Mouse (Mus musculus) erythroblast, embryonic 14.5 days (primary cell): ENCODE results near the gene Wipf1. TPM values are rescaled to one million over a fixed set of nuclear protein-coding genes. Genes with fewer than 3 reads are reported as not detected.
"Not testable (repeated sequence)": the region's sequence is repeated elsewhere in the genome, so short reads cannot be mapped to it uniquely, and the experiment has no call there.

ENCODE experiments used
- H3K27me3 ChIP-seq: 2 replicates; pipeline ENCODE4 v1.6.1; 2012; ENCODE audit warnings: inconsistent platforms; ENCODE audit not compliant: control insufficient read depth
- H3K36me3 ChIP-seq: 2 replicates; pipeline ENCODE4 v1.6.1; 2012; ENCODE audit warnings: mild to moderate bottlenecking, inconsistent platforms; ENCODE audit not compliant: control insufficient read depth
- H3K4me1 ChIP-seq: 2 replicates; pipeline ENCODE4 v1.6.1; 2012; ENCODE audit warnings: inconsistent platforms; ENCODE audit not compliant: control insufficient read depth
- H3K4me3 ChIP-seq: replicated peaks from 2 replicates; pipeline ENCODE3; 2012; ENCODE audit warnings: moderate library complexity, mild to moderate bottlenecking, inconsistent platforms
- H3K9me3 ChIP-seq: 2 replicates; pipeline ENCODE4 v1.6.1; 2012; ENCODE audit warnings: low read length, inconsistent platforms, mixed read lengths; ENCODE audit not compliant: control insufficient read depth
- GATA1 ChIP-seq: IDR thresholded peaks from 2 replicates; pipeline ENCODE4 v1.6.1; 2012; ENCODE audit warnings: low read length, inconsistent platforms, mixed read lengths
- TAL1 ChIP-seq: IDR thresholded peaks from 3 replicates; pipeline ENCODE4 v1.6.1; 2012; ENCODE audit warnings: low read length, inconsistent platforms, mixed read lengths
- polyA plus RNA-seq: library from polyadenylated mRNA; stranded (reverse); fragments of >175 nt; gene quantifications from 2 replicates; pipeline ENCODE4 v1.2.3, GENCODE M21; 2012

Wipf1 gene
- polyA plus RNA-seq, 1 experiment: 1.7 TPM

DNA sequence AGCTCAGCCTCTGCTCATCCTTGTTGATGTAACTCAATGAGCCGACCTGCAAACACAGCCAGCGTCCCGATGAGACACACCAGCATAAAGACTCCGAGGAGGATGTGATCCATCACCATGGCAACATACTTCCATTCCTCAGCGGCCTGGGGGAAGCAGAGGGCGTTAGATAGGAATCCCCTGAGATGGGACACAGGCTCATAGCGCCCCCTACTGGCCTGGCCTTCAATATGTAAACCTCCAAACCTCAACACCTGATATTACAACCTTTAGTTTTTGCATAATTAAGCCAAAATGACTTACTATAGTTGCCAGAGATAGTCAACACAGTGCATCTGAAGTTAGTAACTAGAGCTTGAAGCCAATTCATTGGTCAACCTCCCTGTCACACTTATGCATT, 36.6 kb upstream of the Wipf1 start:
- TF ChIP-seq TAL1 (no peak), GATA1 (no peak)
- no peak overlapping the region for H3K4me3 ChIP-seq
- no peaks in the 10 kb centered on the region for H3K9me3 ChIP-seq
- H3K36me3 ChIP-seq: no peaks in the 10 kb centered on the region
- peaks cover 5% of the 10 kb centered on the region for H3K27me3 ChIP-seq
- peaks cover 7% of the 10 kb centered on the region for H3K4me1 ChIP-seq

GRCm38 (mm10) chr2:73563690-73564089, 34.2 kb upstream of the Wipf1 start:
- peaks cover 10% of the 10 kb centered on the region for H3K4me1 ChIP-seq
- TF ChIP-seq TAL1 (no peak), GATA1 (no peak)

DNA sequence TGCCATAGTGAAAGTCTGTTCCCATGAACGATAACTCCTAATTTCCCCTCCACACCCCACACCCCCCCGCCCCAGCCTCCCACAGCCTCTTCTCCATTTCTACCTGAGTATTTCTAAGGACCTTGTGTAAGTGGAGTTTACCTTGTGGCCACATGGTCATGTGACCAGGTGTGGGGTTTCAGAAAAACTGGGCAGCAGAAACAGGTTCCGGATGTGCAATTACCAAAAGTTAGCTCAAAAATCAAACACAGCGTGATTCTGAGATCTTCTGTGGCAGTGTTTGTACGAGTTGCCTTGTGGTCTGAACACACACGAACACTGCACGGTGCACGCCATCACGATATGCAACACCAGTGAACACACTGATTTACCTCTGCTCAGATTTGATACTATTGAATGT, 33.1 kb upstream of the Wipf1 start:
- Histone ChIP-seq H3K9me3 (no peaks in the 10 kb centered on the region), H3K4me3 (no peak overlapping the region), H3K27me3 (peaks cover 9% of the 10 kb centered on the region; the same call in 1 of the 2 replicates), H3K36me3 (no peaks in the 10 kb centered on the region), H3K4me1 (peaks cover 10% of the 10 kb centered on the region)
- TF ChIP-seq GATA1 (no peak), TAL1 (no peak)

More at GRCm38 (mm10) chr2:73563690-73564089, 34.2 kb upstream of the Wipf1 start:
- H3K36me3 ChIP-seq: no peaks in the 10 kb centered on the region
- peaks cover 12% of the 10 kb centered on the region; the same call in 1 of the 2 replicates for H3K27me3 ChIP-seq
- no peaks in the 10 kb centered on the region for H3K9me3 ChIP-seq
- H3K4me3 ChIP-seq: no peak overlapping the region

GRCm38 (mm10) chr2:73561665-73562063, 32.1 kb upstream of the Wipf1 start:
- no peaks in the 10 kb centered on the region for H3K36me3 ChIP-seq
- no peak for TF ChIP-seq GATA1
- no peak for TF ChIP-seq TAL1
- H3K4me3 ChIP-seq: peak overlapping the region; percentile 3

DNA sequence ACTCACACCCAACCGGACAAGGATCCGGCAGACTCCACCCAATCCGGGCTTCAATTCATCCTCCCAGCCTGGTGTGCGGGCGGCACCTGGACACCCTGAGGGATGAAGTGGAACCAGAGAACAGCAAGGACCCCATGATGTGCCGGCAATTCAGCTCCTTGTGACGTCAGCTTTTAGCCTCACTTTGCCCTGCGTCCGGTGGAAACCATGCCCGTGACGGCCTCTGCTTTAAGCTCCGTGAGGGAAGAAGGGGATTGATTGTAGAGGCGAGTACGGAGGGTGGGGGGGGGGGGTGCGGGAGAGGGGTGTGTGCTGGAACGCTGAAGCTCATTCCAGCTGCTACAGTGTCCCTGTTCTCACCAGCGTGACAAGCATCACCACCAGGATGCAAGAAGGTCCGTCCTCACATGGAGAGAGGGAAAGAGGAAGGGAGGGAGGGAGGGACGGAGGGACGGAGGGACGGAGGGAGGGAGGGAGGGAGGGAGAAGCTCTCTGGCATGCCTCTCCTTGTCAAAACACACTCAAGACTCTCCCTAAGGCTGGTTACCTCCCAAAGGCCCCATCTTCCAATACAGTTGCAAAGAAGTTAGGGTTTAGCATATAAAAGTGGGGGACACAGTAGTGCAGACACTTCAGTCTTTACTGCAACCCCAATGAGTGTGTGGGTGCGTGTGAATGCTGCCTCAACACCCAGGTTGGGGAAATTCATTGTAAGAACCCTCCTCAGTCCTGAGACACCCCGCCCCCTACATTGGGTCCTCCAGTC, 31.5 kb upstream of the Wipf1 start:
- no peaks in the 10 kb centered on the region for H3K9me3 ChIP-seq
- peaks cover 10% of the 10 kb centered on the region for H3K4me1 ChIP-seq
- peak overlapping the region; percentile 30 for H3K4me3 ChIP-seq
- no peaks in the 10 kb centered on the region for H3K36me3 ChIP-seq
- H3K27me3 ChIP-seq: peaks cover 9% of the 10 kb centered on the region; the same call in 1 of the 2 replicates
- no peak for TF ChIP-seq TAL1
- TF ChIP-seq GATA1: no peak

More at GRCm38 (mm10) chr2:73561665-73562063, 32.1 kb upstream of the Wipf1 start:
- no peaks in the 10 kb centered on the region for H3K9me3 ChIP-seq
- peaks cover 9% of the 10 kb centered on the region; the same call in 1 of the 2 replicates for H3K27me3 ChIP-seq
- peaks cover 10% of the 10 kb centered on the region for H3K4me1 ChIP-seq

DNA sequence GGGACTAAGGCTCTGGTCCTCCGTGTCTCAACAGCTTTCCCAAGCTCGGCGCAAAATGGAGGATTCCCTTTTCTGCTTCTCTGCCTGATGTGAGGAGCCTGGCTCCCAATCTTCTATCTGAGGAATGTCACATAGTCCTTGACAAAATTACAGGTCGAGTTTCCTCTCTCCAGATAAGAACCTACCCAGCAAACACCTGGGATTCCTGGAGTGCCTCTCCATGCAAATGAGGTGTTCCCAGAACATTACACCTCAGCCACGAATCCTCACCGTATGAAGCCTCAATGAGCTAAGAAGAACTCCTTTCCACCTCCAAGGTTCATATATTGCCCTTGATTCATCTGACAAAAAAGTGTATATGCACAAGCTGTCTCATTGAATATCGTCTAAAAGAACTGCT, 30.9 kb upstream of the Wipf1 start:
- Histone ChIP-seq H3K4me3 (no peak overlapping the region), H3K27me3 (peaks cover 9% of the 10 kb centered on the region; the same call in 1 of the 2 replicates), H3K36me3 (no peaks in the 10 kb centered on the region), H3K9me3 (no peaks in the 10 kb centered on the region), H3K4me1 (peaks cover 10% of the 10 kb centered on the region)
- TF ChIP-seq TAL1 (no peak), GATA1 (no peak)

DNA sequence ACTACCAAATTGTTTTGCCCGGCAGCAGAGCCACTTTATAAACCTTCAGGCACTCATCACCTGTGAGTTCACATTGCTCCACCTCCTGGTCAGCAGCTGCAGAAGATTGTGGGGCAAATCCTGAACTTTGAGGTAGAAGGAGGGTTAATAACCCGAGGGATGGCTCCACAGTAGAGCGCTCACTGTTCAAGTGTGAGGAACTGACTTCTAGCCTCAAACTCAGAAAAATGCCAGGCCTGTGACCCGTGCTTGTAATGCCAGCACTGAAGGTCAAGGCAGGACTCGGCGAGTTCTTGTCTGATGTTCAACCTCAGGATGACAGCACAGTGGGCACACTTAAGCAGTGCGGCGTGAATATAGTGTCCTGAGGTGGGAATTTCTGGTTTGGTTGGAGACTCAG, 28.4 kb upstream of the Wipf1 start:
- H3K36me3 ChIP-seq: no peaks in the 10 kb centered on the region
- peaks cover 9% of the 10 kb centered on the region; the same call in 1 of the 2 replicates for H3K27me3 ChIP-seq
- H3K9me3 ChIP-seq: no peaks in the 10 kb centered on the region
- H3K4me3 ChIP-seq: no peak overlapping the region
- no peak for TF ChIP-seq GATA1
- no peak for TF ChIP-seq TAL1
- peaks cover 10% of the 10 kb centered on the region for H3K4me1 ChIP-seq

GRCm38 (mm10) chr2:73557061-73557460, 27.5 kb upstream of the Wipf1 start:
- H3K36me3 ChIP-seq, H3K27me3 ChIP-seq, H3K4me3 ChIP-seq, H3K9me3 ChIP-seq: not testable (repeated sequence)
- peaks cover 10% of the 10 kb centered on the region for H3K4me1 ChIP-seq

GRCm38 (mm10) chr2:73554389-73554788, 24.9 kb upstream of the Wipf1 start:
- no peaks in the 10 kb centered on the region for H3K36me3 ChIP-seq
- H3K4me3 ChIP-seq: no peak overlapping the region
- no peaks in the 10 kb centered on the region for H3K27me3 ChIP-seq
- no peaks in the 10 kb centered on the region for H3K4me1 ChIP-seq
- H3K9me3 ChIP-seq: no peaks in the 10 kb centered on the region
- TF ChIP-seq TAL1 (no peak), GATA1 (no peak)

GRCm38 (mm10) chr2:73552926-73553325, 23.4 kb upstream of the Wipf1 start:
- Histone ChIP-seq H3K4me3 (no peak overlapping the region), H3K36me3 (no peaks in the 10 kb centered on the region), H3K9me3 (no peaks in the 10 kb centered on the region), H3K4me1 (no peaks in the 10 kb centered on the region), H3K27me3 (no peaks in the 10 kb centered on the region)
- TF ChIP-seq GATA1 (no peak), TAL1 (no peak)
